Mouse (Mus musculus) B cell, adult 62 days (primary cell): ENCODE measurements around the gene Mageb16. TPM values are rescaled to one million over a fixed set of nuclear protein-coding genes. Genes with fewer than 3 reads are reported as not detected.

Source experiments
- total RNA-seq: library from RNA; stranded (reverse); gene quantifications from 4 replicates; pipeline ENCODE4 v1.2.4, GENCODE M21; 2023

Mageb16 gene
- not detected in 4 replicates for total RNA-seq

GRCm38 (mm10) chrX:79671411-79671810, at the start of gene Mageb16:
TSS of gene Mageb16 (minus strand) at chrX:79671435.

Other genes with a start within 250 kb of the Mageb16 start
- gene Gm7173, start 154.2 kb downstream of the Mageb16 start, total RNA-seq = not detected in 4 replicates